Mouse (Mus musculus) forebrain, embryonic 16.5 days (tissue): ENCODE data around the gene Stk25. TPM values are rescaled to one million over a fixed set of nuclear protein-coding genes. Genes with fewer than 3 reads are reported as not detected.
A peak's percentile ranks its signal among the peaks of the same experiment; 100 is the strongest.

ENCODE experiments used
- ATAC-seq: fragments of 200-750 bp; cut with Nextera tagmentation; 2 replicates; pipeline ENCODE4 v1.8.0; 2017; ENCODE audit warnings: mild to moderate bottlenecking, moderate library complexity
- H3K27ac ChIP-seq: fragments of 300-500 bp; sonication (generic); 2 replicates; pipeline ENCODE4 v1.5.1; 2014; ENCODE audit warnings: low read length, control low read depth
- H3K27me3 ChIP-seq: fragments of 300-500 bp; sonication (generic); replicated peaks from 2 replicates; pipeline ENCODE4 v1.6.1; 2014; ENCODE audit warnings: low read length; ENCODE audit not compliant: control insufficient read depth, insufficient read depth
- H3K36me3 ChIP-seq: fragments of 300-500 bp; sonication (generic); 2 replicates; pipeline ENCODE4 v1.6.1; 2014; ENCODE audit not compliant: control insufficient read depth, insufficient read depth
- H3K4me1 ChIP-seq: fragments of 300-500 bp; sonication (generic); replicated peaks from 2 replicates; pipeline ENCODE4 v1.6.1; 2014; ENCODE audit warnings: low read length; ENCODE audit not compliant: control insufficient read depth, insufficient read depth
- H3K4me2 ChIP-seq: fragments of 300-500 bp; sonication (generic); 2 replicates; pipeline ENCODE4 v1.6.1; 2014; ENCODE audit warnings: mild to moderate bottlenecking, low read length, control low read depth
- H3K4me3 ChIP-seq: fragments of 300-500 bp; sonication (generic); replicated peaks from 2 replicates; pipeline ENCODE4 v1.5.1; 2014; ENCODE audit warnings: mild to moderate bottlenecking, low read length, control low read depth
- H3K9ac ChIP-seq: fragments of 300-500 bp; sonication (generic); replicated peaks from 2 replicates; pipeline ENCODE4 v1.6.1; 2014; ENCODE audit warnings: low read depth, low read length, control low read depth
- H3K9me3 ChIP-seq: fragments of 300-500 bp; sonication (generic); 2 replicates; pipeline ENCODE4 v1.6.1; 2016; ENCODE audit warnings: low read length; ENCODE audit not compliant: control insufficient read depth
- WGBS: fragments of 180-500 bp; shearing (Covaris S2); extraction: QIAGEN DNeasy Blood & Tissue Kit; methylation state at CpG from one replicate; pipeline ENCODE4 v1.1.7; 2014; 5-methylcytosine and 5-hydroxymethylcytosine counted together
- polyA plus RNA-seq: library from polyadenylated mRNA; unstranded; fragments of >200 nt; fragmentation: Nextera tagmentation; extraction: Ambion mirVana; gene quantifications from 2 replicates; pipeline ENCODE4 v1.2.1, GENCODE M21; 2015

Stk25 gene
- polyA plus RNA-seq, 1 experiment from 2014 or later, result 341 TPM

- Histone ChIP-seq H3K4me1 (peaks cover under 1% of the 10 kb centered on the region; the same call in 1 of the 2 replicates), H3K27ac (no peak overlapping the region), H3K36me3 (no peaks in the 10 kb centered on the region), H3K9ac (no peak overlapping the region), H3K4me2 (no peak overlapping the region), H3K9me3 (no peaks in the 10 kb centered on the region), H3K27me3 (no peaks in the 10 kb centered on the region), H3K4me3 (no peak overlapping the region)
- no peak for ATAC-seq
- WGBS, result 79% methylated on average over 7 of the region's 7 CpGs
Measured at GRCm38 (mm10) chr1:93679889-93680568, 21.6 kb upstream of the Stk25 start.

GRCm38 (mm10) chr1:93678386-93678785, 19.9 kb upstream of the Stk25 start:
- Histone ChIP-seq H3K36me3 (no peaks in the 10 kb centered on the region), H3K4me1 (no peaks in the 10 kb centered on the region), H3K9ac (no peak overlapping the region), H3K4me3 (no peak overlapping the region), H3K4me2 (no peak overlapping the region), H3K9me3 (no peaks in the 10 kb centered on the region), H3K27ac (no peak overlapping the region), H3K27me3 (no peaks in the 10 kb centered on the region)
- WGBS, result 52% methylated on average over 2 of the region's 2 CpGs
- no peak for ATAC-seq

GRCm38 (mm10) chr1:93672682-93673081, 14.2 kb upstream of the Stk25 start:
- 91% methylated on average over 5 of the region's 5 CpGs for WGBS
- no peaks in the 10 kb centered on the region for H3K9me3 ChIP-seq
- no peak overlapping the region for H3K27ac ChIP-seq
- ATAC-seq, result no peak
- no peak overlapping the region for H3K4me2 ChIP-seq
- no peak overlapping the region for H3K9ac ChIP-seq
- no peaks in the 10 kb centered on the region for H3K36me3 ChIP-seq
- H3K4me3 ChIP-seq, result no peak overlapping the region
- no peaks in the 10 kb centered on the region for H3K27me3 ChIP-seq
- H3K4me1 ChIP-seq, result peaks cover 9% of the 10 kb centered on the region

GRCm38 (mm10) chr1:93669941-93670340, 11.5 kb upstream of the Stk25 start:
- Histone ChIP-seq H3K27ac (no peak overlapping the region), H3K27me3 (no peaks in the 10 kb centered on the region), H3K36me3 (no peaks in the 10 kb centered on the region), H3K4me3 (no peak overlapping the region), H3K4me2 (no peak overlapping the region), H3K4me1 (peaks cover 9% of the 10 kb centered on the region), H3K9me3 (no peaks in the 10 kb centered on the region), H3K9ac (no peak overlapping the region)
- ATAC-seq, result no peak

GRCm38 (mm10) chr1:93668791-93669548, 10.5 kb upstream of the Stk25 start:
- peak overlapping the region; percentile 70 for H3K4me2 ChIP-seq
- peak overlapping the region; percentile 67 for H3K9ac ChIP-seq
- no peaks in the 10 kb centered on the region for H3K27me3 ChIP-seq
- H3K9me3 ChIP-seq, result no peaks in the 10 kb centered on the region
- peak overlapping the region; percentile 58; the same call in 1 of the 2 replicates for H3K27ac ChIP-seq
- H3K36me3 ChIP-seq, result no peaks in the 10 kb centered on the region
- H3K4me1 ChIP-seq, result peaks cover 9% of the 10 kb centered on the region
- 8% methylated on average over 17 of the region's 17 CpGs for WGBS
- peak; percentile 90 for ATAC-seq
- peak overlapping the region; percentile 44 for H3K4me3 ChIP-seq

GRCm38 (mm10) chr1:93667760-93668400, 9.4 kb upstream of the Stk25 start:
- no peaks in the 10 kb centered on the region for H3K9me3 ChIP-seq
- 30% methylated on average over 13 of the region's 13 CpGs for WGBS
- no peak overlapping the region for H3K27ac ChIP-seq
- ATAC-seq, result no peak
- H3K4me3 ChIP-seq, result no peak overlapping the region
- peaks cover 9% of the 10 kb centered on the region for H3K4me1 ChIP-seq
- H3K9ac ChIP-seq, result no peak overlapping the region
- no peaks in the 10 kb centered on the region for H3K27me3 ChIP-seq
- H3K36me3 ChIP-seq, result no peaks in the 10 kb centered on the region
- no peak overlapping the region for H3K4me2 ChIP-seq

- H3K4me3 ChIP-seq, result no peak overlapping the region
- H3K9ac ChIP-seq, result no peak overlapping the region
- no peaks in the 10 kb centered on the region for H3K27me3 ChIP-seq
- 91% methylated on average over 5 of the region's 5 CpGs for WGBS
- H3K4me1 ChIP-seq, result no peaks in the 10 kb centered on the region
- no peaks in the 10 kb centered on the region for H3K9me3 ChIP-seq
- H3K36me3 ChIP-seq, result no peaks in the 10 kb centered on the region
- no peak for ATAC-seq
- no peak overlapping the region for H3K27ac ChIP-seq
- no peak overlapping the region for H3K4me2 ChIP-seq
Measured at GRCm38 (mm10) chr1:93657025-93657360, 1.5 kb downstream of the Stk25 start.

GRCm38 (mm10) chr1:93656325-93657024, 2.0 kb downstream of the Stk25 start:
- no peaks in the 10 kb centered on the region for H3K36me3 ChIP-seq
- H3K27me3 ChIP-seq, result no peaks in the 10 kb centered on the region
- ATAC-seq, result peak; percentile 54
- H3K27ac ChIP-seq, result no peak overlapping the region
- H3K4me2 ChIP-seq, result no peak overlapping the region
- 66% methylated on average over 7 of the region's 7 CpGs for WGBS
- H3K4me3 ChIP-seq, result no peak overlapping the region
- 0 out of 2 replicates have a peak, but pooled peaks cover 2% of the 10 kb centered on the region for H3K9me3 ChIP-seq
- H3K4me1 ChIP-seq, result no peaks in the 10 kb centered on the region
- H3K9ac ChIP-seq, result no peak overlapping the region

- 0 out of 2 replicates have a peak, but pooled peaks cover 2% of the 10 kb centered on the region for H3K9me3 ChIP-seq
- H3K4me1 ChIP-seq, result no peaks in the 10 kb centered on the region
- no peak overlapping the region for H3K4me2 ChIP-seq
- no peaks in the 10 kb centered on the region for H3K36me3 ChIP-seq
- no peaks in the 10 kb centered on the region for H3K27me3 ChIP-seq
- no peak overlapping the region for H3K9ac ChIP-seq
- no peak overlapping the region for H3K27ac ChIP-seq
- WGBS, result 85% methylated on average over 2 of the region's 2 CpGs
- no peak overlapping the region for H3K4me3 ChIP-seq
- no peak for ATAC-seq
Measured at GRCm38 (mm10) chr1:93654798-93655197, 3.7 kb downstream of the Stk25 start.
